Mouse (Mus musculus): ENCODE results near the gene Hcst. TPM values are rescaled to one million over a fixed set of nuclear protein-coding genes. Genes with fewer than 3 reads are reported as not detected.

Hcst gene
- polyA plus RNA-seq, 1 experiment from 2014 or later: 2.0 TPM

Other genes with a start within 250 kb of the Hcst start
- 17.1 and 20.2 TPM in 2 replicates for gene Cox7a1, start 235.7 kb downstream of the Hcst start, polyA plus RNA-seq (2015; fragmentation: Nextera tagmentation; extraction: Ambion mirVana)
- 91.2 and 99.5 TPM in 2 replicates for gene Capns1, start 221.0 kb downstream of the Hcst start, polyA plus RNA-seq (2015; fragmentation: Nextera tagmentation; extraction: Ambion mirVana)
- 146 and 152 TPM in 2 replicates for gene Polr2i, start 187.9 kb downstream of the Hcst start, polyA plus RNA-seq (2015; fragmentation: Nextera tagmentation; extraction: Ambion mirVana)
- gene Tbcb, start 187.6 kb downstream of the Hcst start, polyA plus RNA-seq (2015; fragmentation: Nextera tagmentation; extraction: Ambion mirVana): 156 and 161 TPM in 2 replicates
- gene Ovol3, start 184.1 kb downstream of the Hcst start, polyA plus RNA-seq (2015; fragmentation: Nextera tagmentation; extraction: Ambion mirVana): 0.30 TPM in 1 of 2 replicates, not detected in the other
- gene Thap8, start 139.8 kb downstream of the Hcst start, polyA plus RNA-seq (2015; fragmentation: Nextera tagmentation; extraction: Ambion mirVana): 0.48 and 0.83 TPM in 2 replicates
- 11.8 and 12.2 TPM in 2 replicates for gene Wdr62, start 139.4 kb downstream of the Hcst start, polyA plus RNA-seq (2015; fragmentation: Nextera tagmentation; extraction: Ambion mirVana)
- gene Clip3, start 128.1 kb downstream of the Hcst start, polyA plus RNA-seq (2015; fragmentation: Nextera tagmentation; extraction: Ambion mirVana): 15.9 and 20.7 TPM in 2 replicates
- gene Alkbh6, start 111.1 kb downstream of the Hcst start, polyA plus RNA-seq (2015; fragmentation: Nextera tagmentation; extraction: Ambion mirVana): 82.1 and 84.4 TPM in 2 replicates
- 32.5 and 33.6 TPM in 2 replicates for gene Syne4, start 105.0 kb downstream of the Hcst start, polyA plus RNA-seq (2015; fragmentation: Nextera tagmentation; extraction: Ambion mirVana)
- gene E130208F15Rik, start 98.1 kb downstream of the Hcst start, polyA plus RNA-seq (2015; fragmentation: Nextera tagmentation; extraction: Ambion mirVana): 0.38 TPM in 1 of 2 replicates, not detected in the other
- 14.5 and 15.8 TPM in 2 replicates for gene Sdhaf1, start 96.0 kb downstream of the Hcst start, polyA plus RNA-seq (2015; fragmentation: Nextera tagmentation; extraction: Ambion mirVana)
- gene Lrfn3, start 57.1 kb downstream of the Hcst start, polyA plus RNA-seq (2015; fragmentation: Nextera tagmentation; extraction: Ambion mirVana): 3.5 and 3.9 TPM in 2 replicates
- gene Tyrobp, start 6.1 kb downstream of the Hcst start, polyA plus RNA-seq (2015; fragmentation: Nextera tagmentation; extraction: Ambion mirVana): 53.5 and 63.9 TPM in 2 replicates
- gene Nfkbid, start 1.9 kb upstream of the Hcst start, polyA plus RNA-seq (2015; fragmentation: Nextera tagmentation; extraction: Ambion mirVana): 1.9 and 2.0 TPM in 2 replicates
- 20.4 and 22.3 TPM in 2 replicates for gene Aplp1, start 25.7 kb upstream of the Hcst start, polyA plus RNA-seq (2015; fragmentation: Nextera tagmentation; extraction: Ambion mirVana)
- not detected in 2 replicates for gene Kirrel2, start 37.8 kb upstream of the Hcst start, polyA plus RNA-seq (2015; fragmentation: Nextera tagmentation; extraction: Ambion mirVana)
- not detected in 2 replicates for gene Nphs1, start 38.5 kb upstream of the Hcst start, polyA plus RNA-seq (2015; fragmentation: Nextera tagmentation; extraction: Ambion mirVana)
- 0.41 and 2.4 TPM in 2 replicates for gene Prodh2, start 73.8 kb upstream of the Hcst start, polyA plus RNA-seq (2015; fragmentation: Nextera tagmentation; extraction: Ambion mirVana)
- 7.6 and 7.8 TPM in 2 replicates for gene Arhgap33, start 115.2 kb upstream of the Hcst start, polyA plus RNA-seq (2015; fragmentation: Nextera tagmentation; extraction: Ambion mirVana)
- gene Hspb6, start 132.3 kb upstream of the Hcst start, polyA plus RNA-seq (2015; fragmentation: Nextera tagmentation; extraction: Ambion mirVana): 32.0 and 34.0 TPM in 2 replicates
- 12.9 and 14.9 TPM in 2 replicates for gene Proser3, start 132.4 kb upstream of the Hcst start, polyA plus RNA-seq (2015; fragmentation: Nextera tagmentation; extraction: Ambion mirVana)
- gene Lin37, start 140.0 kb upstream of the Hcst start, polyA plus RNA-seq (2015; fragmentation: Nextera tagmentation; extraction: Ambion mirVana): 38.1 and 46.1 TPM in 2 replicates
- 95.5 and 96.3 TPM in 2 replicates for gene U2af1l4, start 143.4 kb upstream of the Hcst start, polyA plus RNA-seq (2015; fragmentation: Nextera tagmentation; extraction: Ambion mirVana)
- 14.3 and 18.2 TPM in 2 replicates for gene Gm49396, start 143.5 kb upstream of the Hcst start, polyA plus RNA-seq (2015; fragmentation: Nextera tagmentation; extraction: Ambion mirVana)
- gene Psenen, start 143.8 kb upstream of the Hcst start, polyA plus RNA-seq (2015; fragmentation: Nextera tagmentation; extraction: Ambion mirVana): 144 and 146 TPM in 2 replicates
- 4.2 and 6.4 TPM in 2 replicates for gene Igflr1, start 145.6 kb upstream of the Hcst start, polyA plus RNA-seq (2015; fragmentation: Nextera tagmentation; extraction: Ambion mirVana)
- 8.7 and 10.0 TPM in 2 replicates for gene Kmt2b, start 168.9 kb upstream of the Hcst start, polyA plus RNA-seq (2015; fragmentation: Nextera tagmentation; extraction: Ambion mirVana)
- 4.5 and 4.6 TPM in 2 replicates for gene Zbtb32, start 179.1 kb upstream of the Hcst start, polyA plus RNA-seq (2015; fragmentation: Nextera tagmentation; extraction: Ambion mirVana)
- gene Upk1a, start 193.0 kb upstream of the Hcst start, polyA plus RNA-seq (2015; fragmentation: Nextera tagmentation; extraction: Ambion mirVana): 1.8 and 1.9 TPM in 2 replicates
- gene Cox6b1, start 206.3 kb upstream of the Hcst start, polyA plus RNA-seq (2015; fragmentation: Nextera tagmentation; extraction: Ambion mirVana): 902 and 945 TPM in 2 replicates
- not detected in 2 replicates for gene Etv2, start 216.0 kb upstream of the Hcst start, polyA plus RNA-seq (2015; fragmentation: Nextera tagmentation; extraction: Ambion mirVana)
- 106 and 110 TPM in 2 replicates for gene Rbm42, start 230.5 kb upstream of the Hcst start, polyA plus RNA-seq (2015; fragmentation: Nextera tagmentation; extraction: Ambion mirVana)
- 49.6 and 58.2 TPM in 2 replicates for gene Haus5, start 245.1 kb upstream of the Hcst start, polyA plus RNA-seq (2015; fragmentation: Nextera tagmentation; extraction: Ambion mirVana)

All from lung, embryonic 16.5 days (tissue).